ENCODE assay signal across 11 mouse cellular contexts in genomic region chr1:132858516-132859383, GRCm38 (mm10). TPM values are rescaled to one million over a fixed set of nuclear protein-coding genes. Genes with fewer than 3 reads are reported as not detected.
DNase-seq lines count a peak whose midpoint lies in the region; ATAC-seq and TF ChIP-seq lines count a peak whose summit lies in the region.
"Had no signal": no experiment of that assay in that cellular context is flagged by ENCODE, and none has a peak within 500 bp of the region (broad histone marks: within the 10 kb centered on the region; RNA-seq: fewer than 3 reads in every experiment).

No protein-coding gene starts in this region.

- no peak overlapping the region; the same call in 1 of the 2 replicates for H3K9ac ChIP-seq in embryonic facial prominence, embryonic 11.5 days (replicated peaks; ENCODE audit: low read length)
- no peak overlapping the region; the same call in 1 of the 2 replicates for H3K9ac ChIP-seq in forebrain, embryonic 13.5 days
- H3K9ac ChIP-seq in hindbrain, postnatal 0 days (replicated peaks; ENCODE audit: low read length): no peak overlapping the region
- no peak overlapping the region for H3K9ac ChIP-seq in neural tube, embryonic 15.5 days (replicated peaks)

- H3K4me2 ChIP-seq in embryonic facial prominence, embryonic 11.5 days (ENCODE audit: low read depth, low read length): no peak overlapping the region
- H3K4me2 ChIP-seq in forebrain, embryonic 13.5 days: no peak overlapping the region
- no peak overlapping the region for H3K4me2 ChIP-seq in hindbrain, postnatal 0 days (ENCODE audit: low read depth, low read length)
- no peak overlapping the region for H3K4me2 ChIP-seq in neural tube, embryonic 15.5 days

- H3K9me3 ChIP-seq in embryonic facial prominence, embryonic 11.5 days (replicated peaks; ENCODE audit: control insufficient read depth, low read length): no peaks in the 10 kb centered on the region
- no peaks in the 10 kb centered on the region for H3K9me3 ChIP-seq in embryonic facial prominence, embryonic 10.5 days
- H3K9me3 ChIP-seq in forebrain, embryonic 13.5 days (replicated peaks): no peaks in the 10 kb centered on the region
- no peaks in the 10 kb centered on the region for H3K9me3 ChIP-seq in hindbrain, postnatal 0 days (ENCODE audit: low read length)
- H3K9me3 ChIP-seq in neural tube, embryonic 15.5 days (replicated peaks): no peaks in the 10 kb centered on the region

- no peaks in the 10 kb centered on the region for H3K27me3 ChIP-seq in embryonic facial prominence, embryonic 11.5 days (ENCODE audit: control insufficient read depth, insufficient read depth, low read length)
- 0 out of 2 replicates have a peak, but pooled peaks cover 16% of the 10 kb centered on the region for H3K27me3 ChIP-seq in embryonic facial prominence, embryonic 10.5 days (replicated peaks; ENCODE audit: low read depth, poor library complexity, severe bottlenecking)
- H3K27me3 ChIP-seq in forebrain, embryonic 13.5 days: no peaks in the 10 kb centered on the region
- no peaks in the 10 kb centered on the region for H3K27me3 ChIP-seq in hindbrain, postnatal 0 days (ENCODE audit: insufficient read depth, low read length)
- no peaks in the 10 kb centered on the region for H3K27me3 ChIP-seq in neural tube, embryonic 15.5 days (replicated peaks)

- H3K36me3 ChIP-seq in embryonic facial prominence, embryonic 11.5 days (replicated peaks; ENCODE audit: control insufficient read depth, insufficient read depth, low read depth, low read length): no peaks in the 10 kb centered on the region
- no peaks in the 10 kb centered on the region for H3K36me3 ChIP-seq in embryonic facial prominence, embryonic 10.5 days (replicated peaks)
- H3K36me3 ChIP-seq in forebrain, embryonic 13.5 days (ENCODE audit: poor library complexity, severe bottlenecking): no peaks in the 10 kb centered on the region
- H3K36me3 ChIP-seq in hindbrain, postnatal 0 days (ENCODE audit: insufficient read depth, low read length): no peaks in the 10 kb centered on the region
- no peaks in the 10 kb centered on the region for H3K36me3 ChIP-seq in neural tube, embryonic 15.5 days

- H3K4me3 ChIP-seq in embryonic facial prominence, embryonic 11.5 days (ENCODE audit: low read depth, low read length): no peak overlapping the region
- no peak overlapping the region for H3K4me3 ChIP-seq in embryonic facial prominence, embryonic 10.5 days
- H3K4me3 ChIP-seq in forebrain, embryonic 13.5 days: no peak overlapping the region
- H3K4me3 ChIP-seq in hindbrain, postnatal 0 days (ENCODE audit: low read length): no peak overlapping the region
- no peak overlapping the region for H3K4me3 ChIP-seq in neural tube, embryonic 15.5 days (replicated peaks)
- H3K4me3 ChIP-seq: myocyte had no signal

- no peak for ATAC-seq in embryonic facial prominence, embryonic 11.5 days (replicated peaks; ENCODE audit: insufficient number of reproducible peaks, low FRiP score, low TSS enrichment, low read depth)
- ATAC-seq in forebrain, embryonic 13.5 days: peak; percentile 88
- ATAC-seq in hindbrain, postnatal 0 days: peak; percentile 90
- peak; percentile 87 for ATAC-seq in neural tube, embryonic 15.5 days (ENCODE audit: low FRiP score)

- TF ChIP-seq CTCF in hindbrain, postnatal 0 days (IDR thresholded peaks at IDR 0.05; ENCODE audit: low read depth): no peak

- peak; percentile 32 for DNase-seq in embryonic facial prominence, embryonic 11.5 days (ENCODE audit: low spot score)
- DNase-seq in embryonic facial prominence, embryonic 10.5 days (ENCODE audit: low spot score): no peak
- peak; percentile 75 for DNase-seq in hindbrain, postnatal 0 days (ENCODE audit: low spot score)
- no peak for DNase-seq in lung, postnatal 25 days (ENCODE audit: low spot score)
- no peak for DNase-seq in gastrocnemius, postnatal 10 days
- DNase-seq in kidney, postnatal 10 days: no peak
- DNase-seq: adrenal gland, postnatal 25 days; thymus, postnatal 36 days had no signal

- WGBS in embryonic facial prominence, embryonic 11.5 days: 34% methylated on average over 5 of the region's 5 CpGs
- WGBS in embryonic facial prominence, embryonic 10.5 days: 38% methylated on average over 5 of the region's 5 CpGs
- WGBS in forebrain, embryonic 13.5 days: 21% methylated on average over 5 of the region's 5 CpGs
- 16% methylated on average over 5 of the region's 5 CpGs for WGBS in hindbrain, postnatal 0 days
- 27% methylated on average over 5 of the region's 5 CpGs for WGBS in neural tube, embryonic 15.5 days

- no peak overlapping the region for H3K27ac ChIP-seq in embryonic facial prominence, embryonic 11.5 days (replicated peaks; ENCODE audit: low read depth, low read length)
- H3K27ac ChIP-seq in embryonic facial prominence, embryonic 10.5 days (replicated peaks): no peak overlapping the region
- peak overlapping the region; percentile 70 for H3K27ac ChIP-seq in forebrain, embryonic 13.5 days
- H3K27ac ChIP-seq in hindbrain, postnatal 0 days: peak overlapping the region; percentile 68
- peak overlapping the region; percentile 18; the same call in 1 of the 2 replicates for H3K27ac ChIP-seq in neural tube, embryonic 15.5 days (replicated peaks)

- no peaks in the 10 kb centered on the region for H3K4me1 ChIP-seq in embryonic facial prominence, embryonic 11.5 days (ENCODE audit: control insufficient read depth, insufficient read depth, low read length)
- peaks cover 12% of the 10 kb centered on the region; the same call in 1 of the 2 replicates for H3K4me1 ChIP-seq in embryonic facial prominence, embryonic 10.5 days
- H3K4me1 ChIP-seq in forebrain, embryonic 13.5 days: peaks cover 16% of the 10 kb centered on the region
- H3K4me1 ChIP-seq in hindbrain, postnatal 0 days (ENCODE audit: insufficient read depth, low read length): peaks cover 19% of the 10 kb centered on the region; the same call in 1 of the 2 replicates
- peaks cover 15% of the 10 kb centered on the region for H3K4me1 ChIP-seq in neural tube, embryonic 15.5 days

RNA-seq across cellular contexts. Expression of gene Lrrn2, which starts 21.3 kb away (rescaled TPM):
- polyA plus RNA-seq in embryonic facial prominence, embryonic 11.5 days (2014; fragmentation: Nextera tagmentation; extraction: Ambion mirVana): 3.0 and 3.5 TPM in 2 replicates
- polyA plus RNA-seq in embryonic facial prominence, embryonic 10.5 days (2016; fragmentation: Nextera tagmentation; extraction: Ambion mirVana): 3.4 and 3.6 TPM in 2 replicates
- 22.2 and 25.6 TPM in 2 replicates for polyA plus RNA-seq in forebrain, embryonic 13.5 days (2015; fragmentation: Nextera tagmentation; extraction: Ambion mirVana)
- 48.3 and 51.0 TPM in 2 replicates for total RNA-seq in hindbrain, postnatal 0 days (2014; rRNA removed)
- 60.0 and 64.7 TPM in 2 replicates for polyA plus RNA-seq in hindbrain, postnatal 0 days (2015; fragmentation: Nextera tagmentation; extraction: Ambion mirVana)
- polyA plus RNA-seq in neural tube, embryonic 15.5 days (2015; fragmentation: Nextera tagmentation; extraction: Ambion mirVana): 40.5 and 45.9 TPM in 2 replicates
- 1 to 10 TPM; 2.8 to 3.7 TPM for total RNA-seq in gastrocnemius, postnatal 10 days (2021)

Comparison
In these comparisons a context has a peak if more than half of its experiments do, and no peak if none do; other contexts are left out.
1. DNase-seq: peak in embryonic facial prominence, embryonic 11.5 days (single experiment) and hindbrain, postnatal 0 days (single experiment); none in embryonic facial prominence, embryonic 10.5 days (single experiment), lung, postnatal 25 days (single experiment), gastrocnemius, postnatal 10 days (single experiment) and kidney, postnatal 10 days (single experiment).
2. H3K27ac ChIP-seq: peak in forebrain, embryonic 13.5 days (single experiment), hindbrain, postnatal 0 days (single experiment) and neural tube, embryonic 15.5 days (single experiment); none in embryonic facial prominence, embryonic 11.5 days (single experiment) and embryonic facial prominence, embryonic 10.5 days (single experiment).